Mouse (Mus musculus) midbrain, embryonic 10.5 days (tissue): Measurements from ENCODE around the gene Taf8. TPM values are rescaled to one million over a fixed set of nuclear protein-coding genes. Genes with fewer than 3 reads are reported as not detected.

Source experiments
- DNase-seq: peaks from one replicate; pipeline ENCODE4 v3.0.0-alpha.2; 2017; ENCODE audit warnings: low spot score
- H3K27ac ChIP-seq: fragments of 300-500 bp; sonication (generic); replicated peaks from 2 replicates; pipeline ENCODE4 v1.5.1; 2016; ENCODE audit warnings: mild to moderate bottlenecking
- H3K27me3 ChIP-seq: fragments of 300-500 bp; sonication (generic); 2 replicates; pipeline ENCODE4 v1.6.1; 2016; ENCODE audit warnings: low read depth, mild to moderate bottlenecking; ENCODE audit not compliant: poor library complexity, severe bottlenecking
- H3K36me3 ChIP-seq: fragments of 300-500 bp; sonication (generic); 2 replicates; pipeline ENCODE4 v1.6.1; 2016; ENCODE audit warnings: mild to moderate bottlenecking, moderate library complexity
- H3K4me1 ChIP-seq: fragments of 300-500 bp; sonication (generic); 2 replicates; pipeline ENCODE4 v1.6.1; 2016
- H3K4me3 ChIP-seq: fragments of 300-500 bp; sonication (generic); 2 replicates; pipeline ENCODE4 v1.5.1; 2016; ENCODE audit warnings: mild to moderate bottlenecking, moderate library complexity
- H3K9me3 ChIP-seq: fragments of 300-500 bp; sonication (generic); replicated peaks from 2 replicates; pipeline ENCODE4 v1.6.1; 2016; ENCODE audit warnings: mild to moderate bottlenecking
- WGBS: fragments of 180-500 bp; shearing (Covaris S2); methylation state at CpG from one replicate; pipeline ENCODE4 v1.1.7; 2016; 5-methylcytosine and 5-hydroxymethylcytosine counted together
- polyA plus RNA-seq: library from polyadenylated mRNA; unstranded; fragments of >200 nt; fragmentation: Nextera tagmentation; extraction: Ambion mirVana; gene quantifications from 2 replicates; pipeline ENCODE4 v1.2.1, GENCODE M21; 2016

Taf8 gene
- polyA plus RNA-seq, 1 experiment from 2014 or later: 31.4 TPM

DNA sequence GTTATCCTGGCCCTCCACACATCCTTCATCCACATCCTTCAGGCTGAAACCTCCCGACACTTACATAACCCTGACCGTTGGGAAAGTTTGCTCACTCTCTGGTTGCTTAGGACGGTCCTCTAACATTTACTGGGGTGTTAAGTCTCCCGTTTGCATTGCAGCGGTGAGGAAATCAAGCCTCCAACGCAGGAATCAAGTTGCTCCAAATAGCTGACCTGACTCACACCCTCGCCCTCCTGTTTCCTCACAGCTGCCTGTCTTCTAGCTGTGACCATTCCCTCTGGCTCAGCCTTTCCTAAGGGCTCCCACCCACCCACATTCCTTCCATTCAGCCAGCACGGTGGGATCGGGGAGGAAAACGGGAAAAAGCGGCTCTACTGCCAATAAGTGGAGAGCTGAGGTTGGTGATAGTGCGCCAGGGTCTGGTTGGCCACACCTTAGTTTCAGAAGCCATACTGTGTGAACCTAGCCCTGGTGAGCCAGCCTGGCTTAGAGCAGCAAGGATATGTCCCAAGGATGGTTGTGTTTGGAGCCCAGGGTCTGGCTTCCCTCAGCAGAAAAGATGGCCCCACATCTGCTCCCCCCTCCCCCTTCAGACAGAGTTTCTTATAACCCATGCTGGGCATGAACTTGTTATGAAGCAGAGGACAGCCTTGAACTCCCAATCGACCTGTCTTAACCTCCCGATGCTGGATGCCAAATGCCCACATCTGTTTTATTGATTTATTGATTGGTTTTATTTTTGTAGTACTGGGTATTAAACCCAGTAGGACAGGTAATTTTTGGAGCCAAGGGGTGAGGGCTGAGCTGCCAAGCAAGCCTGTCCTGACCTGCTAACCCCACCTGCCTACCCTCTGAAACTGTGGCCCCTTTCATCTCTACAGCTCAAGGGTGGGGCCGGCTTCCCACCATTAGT lies 29.4 kb downstream of the Taf8 start:
- Histone ChIP-seq H3K4me3 (no peak overlapping the region), H3K36me3 (no peaks in the 10 kb centered on the region), H3K27ac (no peak overlapping the region; the same call in 1 of the 2 replicates), H3K4me1 (peaks cover 20% of the 10 kb centered on the region), H3K9me3 (no peaks in the 10 kb centered on the region), H3K27me3 (peaks cover 54% of the 10 kb centered on the region)
- DNase-seq: no peak
- WGBS: 52% methylated on average over 15 of the region's 15 CpGs

- Histone ChIP-seq H3K36me3 (no peaks in the 10 kb centered on the region), H3K4me3 (no peak overlapping the region), H3K27ac (no peak overlapping the region), H3K4me1 (peaks cover 29% of the 10 kb centered on the region), H3K9me3 (no peaks in the 10 kb centered on the region), H3K27me3 (peaks cover 74% of the 10 kb centered on the region)
- WGBS: 91% methylated on average over 5 of the region's 5 CpGs
- no peak for DNase-seq
Observed at GRCm38 (mm10) chr17:47470686-47471085, 31.4 kb downstream of the Taf8 start.

- no peak for DNase-seq
- H3K27ac ChIP-seq: no peak overlapping the region
- H3K9me3 ChIP-seq: no peaks in the 10 kb centered on the region
- WGBS: 92% methylated on average over 4 of the region's 4 CpGs
- H3K4me1 ChIP-seq: peaks cover 33% of the 10 kb centered on the region
- peaks cover 79% of the 10 kb centered on the region for H3K27me3 ChIP-seq
- no peak overlapping the region for H3K4me3 ChIP-seq
- no peaks in the 10 kb centered on the region for H3K36me3 ChIP-seq
Observed at GRCm38 (mm10) chr17:47470121-47470520, 32.0 kb downstream of the Taf8 start.

DNA sequence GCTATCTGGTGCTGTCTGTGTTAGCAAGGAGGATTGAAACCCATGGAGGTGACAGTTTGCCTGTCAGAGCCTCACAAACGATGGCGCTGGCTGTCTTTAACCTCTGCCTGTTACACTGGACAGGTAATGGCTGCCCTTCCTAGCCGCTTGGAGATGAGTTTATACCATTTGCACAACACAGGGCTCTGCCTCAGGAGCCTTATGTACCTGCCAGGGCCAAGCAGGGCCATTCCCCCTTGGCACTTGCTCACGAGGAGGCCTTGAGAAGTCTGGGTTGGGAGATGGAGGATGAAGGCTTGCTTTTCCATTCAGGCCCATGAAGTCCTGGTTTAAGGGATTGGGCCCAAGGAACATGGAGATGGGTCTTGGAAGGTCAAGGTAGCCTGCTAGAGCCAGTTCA lies 32.5 kb downstream of the Taf8 start:
- Histone ChIP-seq H3K9me3 (no peaks in the 10 kb centered on the region), H3K27ac (no peak overlapping the region), H3K4me1 (peaks cover 38% of the 10 kb centered on the region), H3K27me3 (peaks cover 84% of the 10 kb centered on the region), H3K4me3 (no peak overlapping the region), H3K36me3 (no peaks in the 10 kb centered on the region)
- WGBS: 84% methylated on average over 4 of the region's 4 CpGs
- DNase-seq: no peak

DNA sequence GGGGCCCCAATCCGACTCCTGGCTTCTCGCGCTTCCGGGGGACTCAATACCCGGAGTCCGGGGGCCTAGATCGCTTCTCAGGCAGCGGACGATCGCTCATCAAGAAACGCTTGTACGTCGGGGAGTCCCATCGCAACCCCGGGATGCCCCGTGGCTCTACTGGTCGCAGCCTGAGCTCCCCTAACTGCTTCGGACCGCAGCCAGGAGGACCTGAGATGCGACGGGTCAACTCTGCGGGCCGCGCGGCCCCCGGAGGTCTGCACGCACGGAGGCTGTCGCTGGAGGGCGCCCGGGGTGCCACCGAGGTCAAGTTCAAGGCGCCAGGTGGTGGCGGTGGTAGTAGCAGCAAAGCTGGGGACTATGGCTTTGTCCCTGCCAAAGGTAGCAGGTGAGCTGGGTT lies 33.6 kb downstream of the Taf8 start:
- peaks cover 47% of the 10 kb centered on the region for H3K4me1 ChIP-seq
- peak overlapping the region; percentile 47 for H3K4me3 ChIP-seq
- no peaks in the 10 kb centered on the region for H3K36me3 ChIP-seq
- 5% methylated on average over 34 of the region's 34 CpGs for WGBS
- no peaks in the 10 kb centered on the region for H3K9me3 ChIP-seq
- peak; percentile 34 for DNase-seq
- H3K27me3 ChIP-seq: peaks cover 96% of the 10 kb centered on the region
- peak overlapping the region; percentile 49; the same call in 1 of the 2 replicates for H3K27ac ChIP-seq

- no peaks in the 10 kb centered on the region for H3K9me3 ChIP-seq
- H3K27me3 ChIP-seq: peaks cover 94% of the 10 kb centered on the region
- peak overlapping the region; percentile 47 for H3K4me3 ChIP-seq
- H3K36me3 ChIP-seq: no peaks in the 10 kb centered on the region
- H3K27ac ChIP-seq: peak overlapping the region; percentile 49; the same call in 1 of the 2 replicates
- no peak for DNase-seq
- WGBS: 15% methylated on average over 14 of the region's 14 CpGs
- peaks cover 44% of the 10 kb centered on the region for H3K4me1 ChIP-seq
Observed at GRCm38 (mm10) chr17:47468063-47468462, 34.0 kb downstream of the Taf8 start.

DNA sequence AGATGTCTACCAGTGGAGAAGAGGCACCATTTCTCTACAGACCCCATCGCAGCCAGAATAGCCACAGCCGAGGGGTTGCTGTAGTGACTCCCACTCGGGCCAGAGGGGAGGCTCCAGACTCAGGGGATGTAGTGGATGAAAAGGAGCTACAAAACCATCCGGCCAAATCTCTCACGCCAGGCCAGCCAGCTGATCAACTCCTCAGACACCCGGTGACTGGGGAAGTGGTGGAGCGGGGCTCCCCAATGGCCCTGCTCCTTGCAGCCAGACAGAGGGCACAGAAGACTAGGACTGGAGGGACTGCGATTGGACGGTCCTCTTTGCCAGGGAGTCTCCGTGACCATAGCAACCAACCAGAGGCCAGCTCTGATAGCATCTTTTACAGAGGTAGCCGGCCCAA lies 34.4 kb downstream of the Taf8 start:
- Histone ChIP-seq H3K27me3 (peaks cover 92% of the 10 kb centered on the region), H3K4me1 (peaks cover 47% of the 10 kb centered on the region)

DNA sequence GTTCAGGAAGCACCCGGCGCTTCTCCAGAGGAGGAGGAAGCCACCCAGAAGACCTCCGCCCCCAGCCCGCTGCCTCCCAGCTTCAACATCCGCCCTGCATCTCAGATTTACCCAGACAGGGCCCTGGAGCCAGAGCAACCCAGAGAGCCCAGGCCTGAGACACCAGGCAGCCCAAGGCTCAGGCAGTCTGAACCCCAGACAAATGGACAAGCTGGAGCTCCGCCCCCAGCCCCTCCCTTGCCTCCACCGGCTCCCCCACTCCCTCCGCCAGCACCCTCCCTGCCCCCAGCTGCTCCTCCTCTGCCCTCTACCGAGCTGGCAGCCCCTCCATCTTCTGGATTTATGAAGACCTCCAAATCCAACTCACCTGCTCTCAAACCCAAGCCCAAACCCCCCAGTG lies 35.8 kb downstream of the Taf8 start:
- 31% methylated on average over 9 of the region's 9 CpGs for WGBS
- Histone ChIP-seq H3K36me3 (no peaks in the 10 kb centered on the region), H3K4me3 (no peak overlapping the region), H3K27me3 (peaks cover 90% of the 10 kb centered on the region), H3K9me3 (no peaks in the 10 kb centered on the region), H3K4me1 (peaks cover 49% of the 10 kb centered on the region), H3K27ac (no peak overlapping the region)
- no peak for DNase-seq

More for the DNA sequence above, 34.4 kb downstream of the Taf8 start:
- no peak overlapping the region for H3K27ac ChIP-seq
- no peaks in the 10 kb centered on the region for H3K9me3 ChIP-seq
- H3K36me3 ChIP-seq: no peaks in the 10 kb centered on the region
- 0 out of 2 replicates have a peak overlapping the region, but pooled peaks have one; percentile 47 for H3K4me3 ChIP-seq
- DNase-seq: no peak
- 55% methylated on average over 11 of the region's 11 CpGs for WGBS

DNA sequence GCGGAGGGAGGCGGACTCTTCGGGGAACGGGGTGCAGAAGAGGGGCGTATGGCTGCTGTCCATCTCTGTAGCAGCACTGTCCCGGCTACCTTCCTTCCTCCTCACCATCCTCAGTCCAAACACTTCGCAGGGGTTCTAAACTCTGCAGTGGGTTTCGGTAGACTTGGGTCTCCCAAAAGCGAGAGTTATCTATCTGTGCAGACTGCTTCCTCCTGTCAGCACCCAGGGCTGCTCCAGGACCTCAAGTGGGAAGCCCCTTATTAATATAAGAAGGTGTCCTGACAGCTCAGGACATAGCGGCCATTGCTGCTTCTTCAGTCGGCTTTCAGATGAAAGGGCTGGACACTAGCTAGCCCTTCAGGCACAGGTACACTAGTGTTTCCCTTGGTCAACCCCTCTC lies 37.1 kb downstream of the Taf8 start:
- H3K4me1 ChIP-seq: peaks cover 49% of the 10 kb centered on the region
- H3K9me3 ChIP-seq: no peaks in the 10 kb centered on the region
- DNase-seq: no peak
- 75% methylated on average over 11 of the region's 11 CpGs for WGBS
- H3K4me3 ChIP-seq: no peak overlapping the region
- no peak overlapping the region for H3K27ac ChIP-seq
- no peaks in the 10 kb centered on the region for H3K36me3 ChIP-seq
- peaks cover 88% of the 10 kb centered on the region for H3K27me3 ChIP-seq

- peaks cover 83% of the 10 kb centered on the region for H3K27me3 ChIP-seq
- H3K9me3 ChIP-seq: no peaks in the 10 kb centered on the region
- DNase-seq: no peak
- H3K4me3 ChIP-seq: no peak overlapping the region
- no peaks in the 10 kb centered on the region for H3K36me3 ChIP-seq
- WGBS: 40% methylated on average over 12 of the region's 12 CpGs
- no peak overlapping the region for H3K27ac ChIP-seq
- peaks cover 49% of the 10 kb centered on the region for H3K4me1 ChIP-seq
Observed at GRCm38 (mm10) chr17:47464248-47464965, 37.7 kb downstream of the Taf8 start.

DNA sequence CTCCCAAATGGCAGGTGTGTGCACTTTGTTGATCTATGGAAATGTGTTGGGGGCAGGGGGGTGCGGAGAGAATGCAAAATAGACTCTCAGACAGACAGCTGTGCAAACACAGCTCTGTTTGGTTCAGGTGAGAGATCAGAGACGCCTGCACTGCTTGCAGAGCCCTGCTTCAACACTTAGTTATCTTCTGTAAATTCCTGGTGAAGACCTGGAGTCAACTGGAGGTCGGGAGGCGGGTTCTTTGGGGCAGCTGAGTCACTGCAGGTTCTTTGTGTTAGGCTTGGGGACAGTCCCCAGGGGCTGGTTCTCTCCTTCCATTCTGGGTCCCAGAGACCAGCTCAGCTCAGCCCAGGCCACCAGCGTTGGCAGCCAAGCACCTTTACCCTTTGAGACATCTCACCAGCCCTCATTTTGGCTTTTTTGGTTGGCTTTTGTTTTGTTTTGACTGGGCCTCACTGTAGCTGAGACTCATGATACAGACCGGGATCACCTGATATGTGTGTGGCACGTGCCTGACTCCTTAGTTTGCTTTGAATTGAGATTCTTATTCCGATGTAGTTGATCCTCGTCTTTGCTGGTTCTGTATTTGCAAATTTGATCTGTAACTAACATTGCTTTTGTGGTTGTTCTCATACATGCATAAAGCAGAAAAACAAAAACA lies 39.2 kb downstream of the Taf8 start:
- Histone ChIP-seq H3K36me3 (no peaks in the 10 kb centered on the region), H3K9me3 (no peaks in the 10 kb centered on the region), H3K27me3 (peaks cover 68% of the 10 kb centered on the region), H3K4me3 (no peak overlapping the region), H3K27ac (no peak overlapping the region), H3K4me1 (peaks cover 39% of the 10 kb centered on the region)
- WGBS: 51% methylated on average over 9 of the region's 9 CpGs
- no peak for DNase-seq

- Histone ChIP-seq H3K27me3 (peaks cover 61% of the 10 kb centered on the region), H3K36me3 (no peaks in the 10 kb centered on the region), H3K4me1 (peaks cover 36% of the 10 kb centered on the region), H3K9me3 (no peaks in the 10 kb centered on the region), H3K27ac (no peak overlapping the region), H3K4me3 (no peak overlapping the region)
- DNase-seq: no peak
- WGBS: 77% methylated on average over 7 of the region's 7 CpGs
Observed at GRCm38 (mm10) chr17:47462209-47462608, 39.9 kb downstream of the Taf8 start.
